Mouse (Mus musculus): ENCODE measurements around the gene 1810043G02Rik.
"Not testable (repeated sequence)": the region's sequence is repeated elsewhere in the genome, so short reads cannot be mapped to it uniquely, and the experiment has no call there.

1810043G02Rik gene

DNA sequence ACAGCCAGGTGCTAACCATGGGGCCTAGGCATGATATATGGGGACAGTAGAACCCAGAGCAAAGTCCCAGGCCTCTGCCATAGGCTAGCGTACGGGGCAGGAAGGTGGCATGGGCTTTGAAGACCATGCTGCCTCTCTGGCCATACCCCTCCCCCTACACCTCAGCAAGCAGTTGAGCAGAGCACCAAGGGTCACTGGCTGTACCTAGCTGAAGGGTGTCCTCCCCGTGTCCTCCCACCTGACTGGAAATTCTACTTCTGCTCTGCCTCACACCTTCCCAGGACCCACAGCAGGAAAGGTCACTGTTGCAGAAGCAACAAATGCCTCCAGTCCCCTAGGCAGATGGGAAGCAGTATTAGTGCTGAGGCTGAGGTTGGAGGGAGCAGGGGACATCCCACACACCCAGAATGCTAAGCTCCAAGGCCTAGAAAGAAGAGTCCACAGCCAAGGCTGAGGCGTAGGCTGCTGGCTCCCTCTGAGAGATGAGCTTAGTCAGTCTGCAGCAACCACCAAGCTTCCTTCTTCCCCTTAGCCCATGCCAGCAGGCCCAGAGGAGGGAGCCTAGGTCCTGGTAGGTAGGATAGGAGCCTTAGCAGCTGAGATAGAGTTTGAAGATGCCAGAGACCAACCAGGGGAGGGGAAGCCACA, 27.6 kb downstream of the 1810043G02Rik start:
- no peak for DNase-seq (ENCODE audit: low spot score)

DNA sequence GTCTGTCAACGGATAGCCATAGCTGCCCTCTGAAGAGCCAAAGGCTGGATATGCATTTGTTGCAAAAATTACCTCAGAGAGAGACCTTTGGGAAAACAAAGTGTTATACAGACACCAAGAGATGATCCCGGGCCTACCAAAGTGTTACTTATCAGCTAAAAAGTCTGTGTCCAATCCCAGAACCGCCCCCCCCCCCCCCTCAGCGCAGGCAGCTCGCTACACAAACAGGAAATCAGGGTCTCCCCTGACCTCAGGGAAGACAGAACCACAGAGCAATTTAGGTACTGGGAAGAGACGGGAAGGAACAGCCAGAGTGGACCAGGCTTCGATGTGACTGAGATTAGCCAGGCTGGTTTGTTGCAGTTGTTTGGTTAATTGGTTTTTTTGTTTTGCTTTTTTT, 28.9 kb downstream of the 1810043G02Rik start:
- DNase-seq (ENCODE audit: low spot score): no peak

DNA sequence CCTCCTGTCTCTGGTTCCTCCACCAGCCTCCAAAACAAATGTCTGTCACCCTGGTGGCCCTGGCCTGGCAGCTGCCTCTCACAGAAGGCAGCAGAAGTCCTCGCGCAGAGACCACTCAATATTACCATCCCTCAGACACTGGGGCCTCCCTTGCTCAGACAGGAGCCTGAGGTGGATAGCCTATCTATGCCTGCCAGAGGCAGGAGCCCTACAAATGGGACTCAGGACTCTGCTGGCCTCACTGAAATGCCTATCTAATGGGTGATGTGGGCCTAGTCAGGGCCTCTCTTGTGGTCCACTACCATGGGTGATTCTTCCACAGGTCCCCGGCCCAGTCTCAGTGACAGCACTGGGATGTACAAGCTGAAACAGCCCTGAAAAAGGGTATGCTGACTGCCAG, 29.8 kb downstream of the 1810043G02Rik start:
- DNase-seq (ENCODE audit: low spot score): no peak

DNA sequence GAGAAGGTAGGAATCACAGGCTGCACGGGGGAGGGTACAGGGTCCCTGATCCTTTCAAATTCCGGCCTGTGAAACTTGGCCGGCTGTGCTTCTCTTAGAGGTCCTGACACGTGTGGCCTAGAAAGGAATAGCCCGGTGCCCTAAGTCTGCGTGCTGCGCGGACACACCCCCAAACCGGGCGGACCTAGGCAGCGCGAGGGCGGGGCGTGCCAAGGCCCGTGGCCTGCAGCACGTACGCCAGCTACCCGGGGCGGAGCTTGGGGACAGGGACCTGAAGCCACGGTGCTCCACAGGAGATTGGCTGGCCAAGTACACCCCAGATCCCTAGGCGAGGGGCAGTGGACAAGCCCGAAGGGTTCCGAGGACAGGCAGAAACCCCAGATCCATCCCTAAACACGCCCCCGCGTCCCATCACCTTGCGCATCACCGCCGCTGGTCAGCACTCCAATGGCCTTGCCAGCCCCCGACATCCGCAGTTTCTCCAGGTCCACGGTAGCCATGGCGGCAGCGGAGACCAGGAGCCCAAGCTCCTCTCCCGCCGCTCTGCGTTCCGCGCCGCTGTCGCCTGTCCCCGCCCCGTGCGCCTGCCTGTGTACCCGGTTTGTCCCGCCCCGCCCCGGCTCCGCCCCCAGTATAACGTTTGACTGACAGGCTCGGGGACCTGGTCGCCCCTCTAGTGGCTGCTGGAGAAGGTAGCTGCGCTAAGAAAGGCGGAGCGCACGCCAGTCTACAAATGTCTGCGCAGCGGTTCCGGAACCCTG, 31.0 kb downstream of the 1810043G02Rik start:
- peak; percentile 79 for DNase-seq (ENCODE audit: low spot score)

DNA sequence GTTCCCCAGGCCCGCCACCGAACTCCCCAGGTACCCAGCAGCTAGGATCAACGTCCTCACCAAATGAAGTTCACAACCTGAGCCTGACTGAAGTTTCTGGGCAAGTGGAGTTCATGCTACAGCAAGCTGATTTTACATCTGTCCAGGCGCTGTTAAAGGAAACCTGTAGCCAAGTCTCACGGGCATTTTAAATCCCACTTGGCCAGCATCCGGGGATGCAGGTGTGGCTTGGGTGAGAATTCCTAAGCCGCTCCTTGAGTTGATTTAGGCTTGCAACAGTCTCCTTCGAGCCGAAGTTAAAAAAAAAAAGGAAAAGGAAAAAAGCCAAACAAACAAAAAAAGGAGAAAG, 31.6 kb downstream of the 1810043G02Rik start, which contains the start of gene Pfkl:
Pfkl (minus strand) TSS at position 139 of the 349 bp plus-strand sequence.
- DNase-seq (ENCODE audit: low spot score): no peak

DNA sequence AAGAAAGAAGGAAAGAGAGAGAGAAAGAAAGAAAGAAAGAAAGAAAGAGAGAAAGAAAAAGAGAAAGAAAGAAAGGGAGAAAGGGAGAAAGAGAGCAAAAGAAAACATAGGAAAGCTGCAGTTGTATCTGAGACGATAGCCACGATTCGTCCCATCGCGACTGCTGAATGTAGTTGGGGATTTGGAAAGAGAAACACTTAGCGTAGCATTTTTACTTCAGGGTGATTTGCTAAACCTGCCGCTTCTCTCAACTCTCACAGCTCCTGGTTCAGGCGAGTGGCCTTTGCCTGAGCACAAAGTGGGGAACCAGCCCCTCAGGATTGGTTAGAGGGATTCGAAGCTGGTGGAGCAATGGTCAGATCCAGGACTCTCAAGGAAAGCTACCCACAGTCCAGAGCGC, 32.0 kb downstream of the 1810043G02Rik start:
- DNase-seq (ENCODE audit: low spot score): no peak

DNA sequence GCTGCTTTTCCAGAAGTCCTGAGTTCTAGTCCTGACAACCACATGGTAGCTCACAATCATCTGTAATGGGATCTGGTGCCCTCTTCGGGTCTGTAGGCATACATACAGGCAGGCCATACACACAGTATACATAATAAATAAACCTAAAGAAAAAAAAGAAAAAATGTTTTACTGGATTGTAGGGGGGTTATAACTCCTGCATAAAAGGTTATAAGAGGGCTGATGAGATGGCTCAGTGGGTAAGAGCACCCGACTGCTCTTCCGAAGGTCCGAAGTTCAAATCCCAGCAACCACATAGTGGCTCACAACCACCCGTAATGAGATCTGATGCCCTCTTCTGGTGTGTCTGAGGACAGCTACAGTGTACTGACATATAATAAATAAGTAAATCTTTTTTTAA, 32.8 kb downstream of the 1810043G02Rik start:
- DNase-seq (ENCODE audit: low spot score): not testable (repeated sequence)

DNA sequence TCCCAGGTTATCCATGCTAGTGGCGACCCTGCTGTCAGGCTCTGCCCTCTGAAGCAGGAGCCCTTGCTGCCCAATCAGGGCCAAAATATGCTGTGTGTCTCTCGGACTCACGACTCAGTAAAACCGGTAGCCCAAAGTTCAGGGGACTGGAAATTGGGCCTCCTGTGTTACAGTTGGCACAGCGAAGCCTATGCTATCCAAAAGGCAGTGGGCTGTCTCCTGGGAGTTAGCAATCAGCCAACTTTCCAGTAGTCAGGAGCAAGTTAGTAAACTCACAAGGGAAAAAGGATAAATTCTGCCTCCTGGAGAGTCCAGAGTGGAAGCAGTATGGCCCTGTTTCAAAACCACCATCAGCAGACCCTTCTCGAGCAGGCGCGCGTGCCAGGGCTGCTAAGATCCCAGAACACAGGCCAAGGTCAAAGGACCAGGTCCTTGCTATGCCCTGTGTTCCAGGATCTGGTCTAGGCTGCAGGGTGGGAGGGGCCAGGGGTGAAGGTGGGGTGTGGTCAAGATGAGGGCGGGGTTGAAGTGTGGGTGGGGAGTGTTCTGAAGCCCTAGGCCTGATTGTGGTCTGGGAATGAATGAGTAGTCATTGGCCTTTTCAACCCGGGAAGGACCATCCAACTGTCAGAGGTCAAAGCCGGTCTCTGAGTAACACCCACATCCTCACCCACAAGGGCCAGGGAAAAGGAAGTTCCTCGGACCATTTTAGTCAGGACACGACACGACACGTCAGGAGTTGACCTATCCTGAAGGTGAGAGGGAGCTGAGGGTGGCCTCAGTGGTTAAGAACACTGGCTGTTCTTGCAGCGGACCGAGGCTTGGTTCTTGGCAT, 34.6 kb downstream of the 1810043G02Rik start:
- DNase-seq (ENCODE audit: low spot score): no peak

DNA sequence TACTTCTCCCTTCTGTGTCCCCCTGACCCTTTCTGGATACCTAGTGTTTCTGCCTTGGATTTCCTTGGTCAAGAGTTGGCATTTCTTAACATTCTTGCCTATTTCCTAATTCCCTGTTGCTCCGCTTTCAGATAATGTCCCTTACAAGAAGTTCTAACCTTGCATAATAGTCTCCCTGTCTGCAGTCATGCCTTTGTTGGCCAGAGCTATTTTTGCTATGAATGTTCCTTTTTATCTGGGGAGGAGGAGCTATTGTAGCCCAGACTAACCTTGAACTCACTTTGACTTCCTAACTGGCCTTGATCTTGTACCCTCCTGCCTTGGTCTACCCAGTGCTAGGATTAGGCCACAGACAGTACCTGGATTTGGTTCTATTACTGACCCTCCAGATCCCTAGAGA, 37.2 kb downstream of the 1810043G02Rik start:
- no peak for DNase-seq (ENCODE audit: low spot score)

DNA sequence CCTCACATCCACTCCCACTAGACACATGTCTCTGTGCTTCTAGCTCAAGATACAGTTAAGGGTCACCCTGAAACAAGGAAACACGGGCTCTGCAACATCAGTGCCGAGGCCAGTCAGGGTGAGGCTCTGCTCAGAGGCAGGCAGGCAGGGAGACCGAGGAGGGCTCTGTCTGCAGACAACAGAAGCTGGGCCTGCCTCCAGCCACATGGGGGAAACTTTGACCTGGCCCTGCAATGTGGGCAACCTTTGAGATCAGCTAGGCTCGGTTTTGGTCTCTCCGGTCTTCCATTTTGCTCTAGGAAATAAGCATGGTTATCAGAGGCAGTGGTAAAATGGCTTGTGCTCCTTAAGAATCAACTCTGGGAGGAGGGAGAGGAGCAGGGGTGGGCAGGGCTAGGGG, 38.0 kb downstream of the 1810043G02Rik start:
- DNase-seq (ENCODE audit: low spot score): no peak

DNA sequence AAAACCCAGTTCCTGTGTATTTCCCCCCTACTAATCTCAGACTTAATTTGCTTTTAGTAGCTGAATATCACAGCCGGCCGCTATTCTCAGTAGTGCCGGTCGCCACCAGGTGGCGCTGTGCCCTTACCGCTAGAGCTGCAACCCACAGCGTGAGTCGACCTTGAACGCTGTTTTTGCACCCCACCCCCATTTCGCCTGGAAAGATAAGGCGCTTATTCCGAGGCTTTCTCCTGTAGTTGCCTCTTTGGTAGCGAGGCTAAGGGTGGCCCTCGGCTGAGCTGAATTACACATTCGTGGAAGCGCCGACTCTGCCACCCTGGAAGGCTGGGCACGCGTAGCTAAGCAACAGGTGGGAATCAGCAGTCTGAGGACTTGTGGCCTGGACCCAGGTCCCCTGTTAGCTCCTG, 40.5 kb downstream of the 1810043G02Rik start:
- no peak for DNase-seq (ENCODE audit: low spot score)

DNA sequence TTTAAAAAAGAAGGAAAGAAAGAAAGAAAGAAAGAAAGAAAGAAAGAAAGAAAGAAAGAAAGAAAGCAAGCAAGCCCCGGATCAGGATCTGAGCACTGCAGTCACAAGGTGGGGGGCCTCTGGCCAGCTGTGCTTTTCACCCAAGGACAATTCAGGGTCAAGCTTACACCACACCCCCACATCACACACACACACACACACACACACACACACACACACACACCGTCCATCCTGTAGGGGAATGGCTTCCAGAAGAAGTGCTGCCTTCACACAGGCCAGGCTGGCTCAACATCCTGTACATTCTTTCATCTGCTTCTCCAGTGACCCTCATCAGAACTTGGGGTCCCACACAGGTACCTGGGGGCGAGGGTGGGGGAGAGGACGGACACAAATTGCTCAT, 41.0 kb downstream of the 1810043G02Rik start:
- DNase-seq (ENCODE audit: low spot score): no peak

DNA sequence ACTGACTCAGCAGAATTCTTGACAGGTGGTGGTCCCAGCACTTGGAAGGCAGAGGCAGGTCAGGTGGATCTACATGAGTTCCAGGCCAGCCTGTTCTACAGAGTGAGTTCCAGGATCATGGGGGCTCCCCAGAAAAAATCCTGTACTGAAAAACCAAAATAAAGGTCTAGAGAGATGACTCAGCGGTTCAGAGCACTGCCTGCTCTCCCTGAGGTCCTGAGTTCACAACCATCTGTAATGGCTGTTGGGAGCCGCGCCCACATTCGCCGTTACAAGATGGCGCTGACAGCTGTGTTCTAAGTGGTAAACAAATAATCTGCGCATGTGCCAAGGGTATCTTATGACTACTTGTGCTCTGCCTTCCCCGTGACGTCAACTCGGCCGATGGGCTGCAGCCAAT, 41.7 kb downstream of the 1810043G02Rik start:
- not testable (repeated sequence) for DNase-seq (ENCODE audit: low spot score)

DNA sequence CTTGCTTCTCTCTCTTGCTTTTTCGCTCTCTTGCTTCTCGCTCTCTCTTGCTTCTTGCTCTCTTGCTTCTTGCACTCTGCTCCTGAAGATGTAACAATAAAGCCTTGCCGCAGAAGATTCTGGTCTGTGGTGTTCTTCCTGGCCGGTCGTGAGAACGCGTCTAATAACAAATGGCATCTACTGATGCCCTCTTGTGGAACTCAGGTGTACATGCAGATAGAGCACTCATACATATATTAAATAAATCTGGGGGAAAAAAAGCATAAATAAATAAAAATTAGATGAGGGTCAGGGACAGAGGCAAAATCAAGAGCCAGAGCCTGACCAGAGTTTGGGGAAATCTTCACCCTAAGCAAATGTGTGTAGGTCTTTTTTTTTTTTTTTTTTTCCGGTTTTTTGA, 47.1 kb downstream of the 1810043G02Rik start:
- DNase-seq (ENCODE audit: low spot score): not testable (repeated sequence)

DNA sequence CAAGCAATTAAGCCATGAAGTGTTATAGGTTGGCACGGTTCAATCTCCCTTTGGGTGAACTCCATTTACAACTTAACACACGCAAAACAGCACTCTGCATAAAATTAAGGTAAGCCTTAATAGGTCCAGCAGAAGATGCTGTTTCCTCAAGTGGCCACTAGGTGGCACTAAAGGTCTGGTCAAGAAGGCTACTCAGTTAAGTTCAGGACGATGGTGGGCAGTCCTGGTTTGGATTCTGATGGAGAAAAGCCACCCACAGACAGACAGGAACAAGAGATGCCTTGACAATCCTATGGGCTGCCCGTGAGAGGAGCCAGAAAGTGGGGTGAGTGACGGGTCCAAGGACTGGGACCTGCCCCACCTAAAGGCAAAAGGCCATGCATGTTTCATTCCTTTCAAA, 49.8 kb downstream of the 1810043G02Rik start:
- DNase-seq (ENCODE audit: low spot score): no peak

DNA sequence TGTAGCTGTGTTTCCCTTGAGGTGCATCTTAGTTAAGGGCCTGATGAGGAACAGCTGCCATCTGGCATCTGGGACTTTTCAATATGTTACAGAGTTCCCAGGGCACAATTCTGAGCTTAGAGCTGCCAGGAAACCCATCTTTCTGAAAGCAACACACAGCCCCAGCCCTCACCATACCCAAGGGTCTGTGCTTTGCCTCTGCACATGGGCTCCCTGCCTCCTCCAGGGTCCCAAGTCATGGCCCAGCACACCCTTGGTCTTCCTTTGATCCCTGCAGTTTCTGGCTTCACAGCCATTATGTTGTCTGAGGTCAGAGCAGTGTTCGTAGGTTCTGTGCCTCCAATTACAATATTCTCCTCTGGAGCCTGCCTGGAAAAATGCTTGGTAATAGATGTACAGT, 50.8 kb downstream of the 1810043G02Rik start:
- no peak for DNase-seq (ENCODE audit: low spot score)

DNA sequence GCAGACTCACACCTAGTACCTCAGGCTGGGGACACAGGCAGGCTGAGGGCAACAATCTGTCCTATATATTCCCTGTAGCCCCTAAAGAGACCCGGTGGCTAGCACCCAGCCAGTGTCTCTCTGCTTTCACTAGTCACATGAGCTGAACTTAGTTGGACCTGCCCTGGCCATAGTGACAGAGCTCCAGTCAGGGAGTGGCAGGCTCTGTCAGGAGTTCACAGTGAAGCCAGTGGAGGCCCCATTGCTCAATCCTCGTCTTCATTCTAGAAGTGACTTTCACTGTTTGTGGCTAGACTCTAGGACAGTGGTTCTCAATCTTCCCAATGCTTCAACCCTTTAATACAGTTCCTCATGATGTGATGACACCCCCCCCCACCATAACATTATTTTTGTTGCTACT, 53.7 kb downstream of the 1810043G02Rik start:
- no peak for DNase-seq (ENCODE audit: low spot score)

All from layer of hippocampus, adult 9-10 months (tissue).